Mouse (Mus musculus) ES-Bruce4 (cell line): Measurements from ENCODE around the gene Gm3448. TPM values are rescaled to one million over a fixed set of nuclear protein-coding genes. Genes with fewer than 3 reads are reported as not detected.
"Not testable (repeated sequence)": the region's sequence is repeated elsewhere in the genome, so short reads cannot be mapped to it uniquely, and the experiment has no call there.

Experiments
- H3K27ac ChIP-seq: 2 replicates; pipeline ENCODE4 v1.5.1; 2012; ENCODE audit warnings: low read length, inconsistent platforms; ENCODE audit not compliant: insufficient read depth
- H3K27me3 ChIP-seq: 2 replicates; pipeline ENCODE4 v1.6.1; 2012; ENCODE audit warnings: mild to moderate bottlenecking, low read length, inconsistent platforms; ENCODE audit not compliant: control insufficient read depth, poor library complexity, insufficient read depth, severe bottlenecking
- H3K36me3 ChIP-seq: 2 replicates; pipeline ENCODE4 v1.6.1; 2012; ENCODE audit warnings: inconsistent platforms, mild to moderate bottlenecking, low read length, moderate library complexity; ENCODE audit not compliant: control insufficient read depth, poor library complexity, insufficient read depth, severe bottlenecking
- H3K4me1 ChIP-seq: one replicate; pipeline ENCODE4 v1.8.1; 2011; ENCODE audit warnings: low read length; ENCODE audit not compliant: control insufficient read depth, insufficient read depth
- H3K4me3 ChIP-seq: 2 replicates; pipeline ENCODE4 v1.5.1; 2011; ENCODE audit warnings: low read depth, mild to moderate bottlenecking, low read length
- H3K9ac ChIP-seq: 2 replicates; pipeline ENCODE4 v1.6.1; 2012; ENCODE audit warnings: low read depth, mild to moderate bottlenecking, inconsistent platforms; ENCODE audit not compliant: poor library complexity, severe bottlenecking
- H3K9me3 ChIP-seq: replicated peaks from 2 replicates; pipeline ENCODE4 v1.6.1; 2012; ENCODE audit warnings: mild to moderate bottlenecking, low read length, inconsistent platforms; ENCODE audit not compliant: control insufficient read depth, poor library complexity, insufficient read depth, severe bottlenecking
- CTCF ChIP-seq: IDR thresholded peaks from one replicate; pipeline ENCODE4 v1.8.1; 2011; ENCODE audit warnings: low read depth, low read length
- EP300 ChIP-seq: IDR thresholded peaks from 2 replicates; pipeline ENCODE4 v1.6.1; 2011; ENCODE audit warnings: low read depth, low read length; ENCODE audit not compliant: insufficient read depth
- POLR2A ChIP-seq: IDR thresholded peaks from one replicate; pipeline ENCODE4 v1.8.1; 2011; ENCODE audit warnings: low read length; ENCODE audit not compliant: insufficient read depth
- polyA plus RNA-seq: library from polyadenylated mRNA; stranded (reverse); fragments of >200 nt; gene quantifications from 2 replicates; pipeline ENCODE4 v1.2.4, GENCODE M21; 2011; ENCODE audit warnings: low read depth; ENCODE audit not compliant: missing spikeins, insufficient read depth, insufficient read length

Gene Gm3448
- polyA plus RNA-seq, 1 experiment = 6.9 TPM

DNA sequence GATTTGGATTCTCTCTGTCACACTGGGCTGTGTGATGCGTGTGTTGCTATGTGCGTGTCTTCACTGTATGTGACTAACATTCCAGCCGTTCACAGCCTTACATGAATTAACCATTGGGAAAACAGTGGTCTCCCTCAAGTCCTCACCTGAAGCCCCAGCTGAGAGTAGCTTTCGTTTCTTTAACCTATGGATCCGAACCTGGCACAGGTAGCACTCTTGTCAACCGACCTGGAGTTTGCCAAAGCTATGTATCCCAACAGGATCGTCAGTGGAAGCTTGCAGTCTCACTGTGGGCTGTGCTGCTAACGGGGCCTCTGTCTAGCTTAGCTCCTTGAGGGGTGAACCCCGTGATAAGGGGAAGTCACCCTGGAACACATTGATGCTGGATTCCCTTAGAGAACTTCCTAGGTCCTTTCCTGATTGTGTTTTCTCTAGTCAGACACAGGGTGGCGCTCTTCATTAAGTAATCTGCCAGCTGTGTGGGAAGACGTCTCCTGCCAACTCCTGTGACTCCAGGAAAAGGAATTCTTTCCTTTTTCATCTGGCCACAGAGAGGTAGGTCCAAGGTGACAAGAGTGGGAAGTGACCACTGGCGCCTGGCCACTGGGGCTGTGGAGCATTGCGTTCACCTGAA lies 24.2 kb upstream of the Gm3448 start:
- H3K27ac ChIP-seq = no peak overlapping the region
- no peaks in the 10 kb centered on the region for H3K9me3 ChIP-seq
- H3K4me1 ChIP-seq = no peaks in the 10 kb centered on the region
- H3K4me3 ChIP-seq = no peak overlapping the region
- 0 out of 2 replicates have a peak, but pooled peaks cover 3% of the 10 kb centered on the region for H3K36me3 ChIP-seq
- no peaks in the 10 kb centered on the region for H3K27me3 ChIP-seq
- H3K9ac ChIP-seq = no peak overlapping the region
- no peak for TF ChIP-seq EP300
- TF ChIP-seq POLR2A = no peak
- peak; percentile 41 for TF ChIP-seq CTCF

DNA sequence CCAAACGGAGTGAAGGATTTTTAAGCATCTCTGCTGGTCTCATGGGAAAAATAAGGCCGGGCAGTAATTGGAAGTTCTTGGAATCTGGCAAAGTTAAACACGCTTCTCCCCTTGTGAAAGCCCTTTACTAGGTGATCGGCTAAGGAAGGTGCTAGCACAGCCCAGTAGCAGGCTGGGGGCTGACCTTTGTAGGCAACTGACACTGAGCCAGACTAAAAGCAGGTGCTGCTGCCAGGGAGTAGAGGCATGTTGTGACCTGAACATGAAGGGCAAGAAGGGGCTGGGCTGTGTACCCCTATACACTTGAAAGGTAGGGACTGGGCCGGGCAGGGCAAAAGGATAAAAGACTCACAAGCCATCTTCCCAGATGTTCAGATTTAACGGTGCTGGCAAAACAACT lies 19.0 kb upstream of the Gm3448 start:
- Histone ChIP-seq H3K36me3 (peaks cover 12% of the 10 kb centered on the region; the same call in 1 of the 2 replicates), H3K27me3 (no peaks in the 10 kb centered on the region), H3K4me3 (no peak overlapping the region), H3K9me3 (no peaks in the 10 kb centered on the region), H3K4me1 (no peaks in the 10 kb centered on the region), H3K27ac (no peak overlapping the region), H3K9ac (no peak overlapping the region)
- TF ChIP-seq POLR2A = no peak
- no peak for TF ChIP-seq CTCF
- TF ChIP-seq EP300 = no peak

DNA sequence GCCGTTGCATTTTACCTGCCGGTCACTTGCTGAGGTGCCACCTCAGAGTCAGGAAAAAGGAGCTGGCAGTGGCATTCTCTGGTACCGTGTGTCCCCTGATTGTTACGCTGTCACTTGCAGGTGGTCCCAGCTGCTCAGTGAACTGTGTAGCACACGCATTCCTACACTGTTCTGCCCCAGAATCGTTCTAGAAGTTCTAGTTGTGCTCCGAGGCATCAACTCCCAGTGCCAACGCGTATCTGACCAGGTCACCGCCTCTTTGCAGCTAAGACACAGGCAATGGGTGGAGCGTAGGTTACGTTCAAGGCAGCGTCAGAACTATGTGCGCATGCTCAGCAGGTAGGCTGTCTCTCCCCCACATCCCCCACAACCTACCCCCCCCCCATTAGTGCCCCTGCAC lies 18.3 kb upstream of the Gm3448 start:
- peaks cover 16% of the 10 kb centered on the region; the same call in 1 of the 2 replicates for H3K36me3 ChIP-seq
- H3K27me3 ChIP-seq = no peaks in the 10 kb centered on the region

DNA sequence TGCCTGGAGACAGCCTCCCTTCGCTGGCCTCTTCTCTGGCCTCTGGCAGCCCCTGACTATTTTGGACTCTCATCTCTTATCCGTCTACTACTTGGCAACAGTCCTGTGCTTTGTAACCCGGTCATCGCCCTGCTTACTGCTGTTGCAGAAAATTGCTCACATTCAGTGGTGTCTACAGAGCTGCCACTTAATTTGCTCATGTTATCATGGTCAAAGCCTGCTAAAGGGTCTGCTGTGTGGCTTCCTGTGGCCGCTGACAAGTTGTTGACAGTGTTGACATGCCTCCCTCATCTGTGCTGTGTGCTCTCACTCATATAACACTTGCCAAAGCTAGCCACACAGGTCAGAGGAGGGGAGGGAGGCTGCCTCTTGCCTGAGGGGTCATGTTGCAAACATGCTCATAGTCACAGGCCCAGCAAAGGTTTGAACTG lies 16.8 kb upstream of the Gm3448 start:
- Histone ChIP-seq H3K9me3 (0 out of 2 replicates have a peak, but pooled peaks cover 7% of the 10 kb centered on the region), H3K36me3 (peaks cover 13% of the 10 kb centered on the region; the same call in 1 of the 2 replicates), H3K9ac (no peak overlapping the region), H3K4me3 (no peak overlapping the region), H3K4me1 (no peaks in the 10 kb centered on the region), H3K27ac (no peak overlapping the region), H3K27me3 (no peaks in the 10 kb centered on the region)
- no peak for TF ChIP-seq POLR2A
- no peak for TF ChIP-seq EP300
- TF ChIP-seq CTCF = no peak

More for the DNA sequence above, 18.3 kb upstream of the Gm3448 start:
- Histone ChIP-seq H3K4me1 (no peaks in the 10 kb centered on the region), H3K9ac (no peak overlapping the region), H3K9me3 (0 out of 2 replicates have a peak, but pooled peaks cover 6% of the 10 kb centered on the region), H3K27ac (no peak overlapping the region), H3K4me3 (no peak overlapping the region)
- TF ChIP-seq CTCF (no peak), EP300 (no peak), POLR2A (no peak)

DNA sequence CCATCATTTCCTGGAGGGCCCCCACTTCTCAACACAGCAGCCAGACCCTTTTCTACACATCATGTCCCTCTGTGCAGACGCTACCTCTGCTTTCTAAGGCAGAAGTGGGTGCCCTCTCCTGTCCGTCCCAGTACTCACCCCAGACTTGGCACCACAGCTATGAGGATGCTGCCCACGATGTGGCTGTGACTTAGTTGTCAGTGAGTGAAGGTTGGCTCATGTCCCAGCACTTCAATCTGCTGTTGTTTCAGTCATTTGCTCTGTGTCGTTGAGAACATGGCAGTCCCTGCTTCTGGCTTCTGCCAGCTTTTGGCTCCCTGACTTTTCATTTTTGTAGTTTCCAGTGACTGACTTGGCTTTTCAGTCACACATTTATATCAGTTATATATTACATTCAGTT lies 14.6 kb upstream of the Gm3448 start:
- no peak overlapping the region for H3K4me3 ChIP-seq
- H3K27me3 ChIP-seq = no peaks in the 10 kb centered on the region
- peaks cover 13% of the 10 kb centered on the region; the same call in 1 of the 2 replicates for H3K36me3 ChIP-seq
- no peaks in the 10 kb centered on the region for H3K4me1 ChIP-seq
- TF ChIP-seq EP300 = no peak
- no peak for TF ChIP-seq POLR2A
- no peak for TF ChIP-seq CTCF
- H3K27ac ChIP-seq = no peak overlapping the region
- H3K9me3 ChIP-seq = 0 out of 2 replicates have a peak, but pooled peaks cover 7% of the 10 kb centered on the region
- H3K9ac ChIP-seq = no peak overlapping the region

DNA sequence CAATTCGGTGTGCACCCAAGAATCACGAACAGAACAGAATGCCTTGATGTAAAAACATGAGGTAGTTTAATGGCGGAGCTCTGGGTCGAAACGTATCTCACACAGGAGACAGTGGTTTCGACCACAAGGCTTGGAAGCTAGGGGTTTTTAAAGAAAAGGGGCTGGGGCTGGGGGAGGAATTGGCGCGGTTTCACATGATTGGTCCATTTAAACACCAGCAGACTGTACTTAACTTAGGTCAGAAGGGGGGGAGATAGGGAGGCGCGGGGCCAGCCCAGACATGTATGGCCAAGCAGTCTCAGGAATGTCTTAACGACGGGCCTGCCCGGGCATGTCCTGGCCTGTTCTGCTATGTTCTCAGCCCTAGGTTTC lies 12.5 kb upstream of the Gm3448 start:
- H3K4me1 ChIP-seq, H3K27me3 ChIP-seq: not testable (repeated sequence)

DNA sequence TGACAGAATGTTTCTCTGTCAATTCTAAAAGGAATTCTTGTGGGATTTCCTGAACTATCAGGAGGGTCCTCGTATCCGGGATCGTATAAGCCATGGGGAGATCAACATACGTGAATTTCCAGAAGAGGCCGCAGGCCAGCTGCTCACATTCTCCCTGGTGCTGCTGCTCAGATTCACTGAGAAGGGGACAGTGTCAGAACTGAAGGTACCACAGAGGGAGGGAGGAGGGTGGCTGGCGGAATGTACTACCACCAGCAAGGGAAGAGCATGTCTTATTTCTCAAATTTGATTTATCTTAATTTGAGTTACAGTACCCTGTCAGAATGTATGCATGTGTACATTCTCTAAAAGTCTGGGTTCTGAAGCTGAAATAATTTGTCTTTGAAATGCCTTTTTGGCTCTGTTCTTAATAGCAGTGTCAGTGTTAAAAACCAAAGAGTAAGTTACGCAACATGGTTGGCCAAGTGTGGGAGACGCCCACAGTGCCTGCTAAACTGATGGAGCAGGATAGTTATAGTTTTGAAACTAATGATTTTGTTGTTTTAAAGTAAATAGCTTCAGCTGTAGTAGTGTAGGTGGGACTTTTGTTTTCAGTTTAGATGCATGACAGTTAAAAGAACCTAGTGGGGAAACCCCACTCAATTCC lies 12.0 kb upstream of the Gm3448 start:
- H3K4me3 ChIP-seq, H3K9me3 ChIP-seq, H3K27me3 ChIP-seq, H3K4me1 ChIP-seq, H3K9ac ChIP-seq: not testable (repeated sequence)
- peaks cover 13% of the 10 kb centered on the region; the same call in 1 of the 2 replicates for H3K36me3 ChIP-seq
- H3K27ac ChIP-seq = 0 out of 2 replicates have a peak overlapping the region, but pooled peaks have one; percentile 24

More for the DNA sequence above, 12.5 kb upstream of the Gm3448 start:
- not testable (repeated sequence) for H3K4me3 ChIP-seq, H3K9me3 ChIP-seq, H3K9ac ChIP-seq
- Histone ChIP-seq H3K27ac (peak overlapping the region; percentile 25; the same call in 1 of the 2 replicates), H3K36me3 (peaks cover 13% of the 10 kb centered on the region; the same call in 1 of the 2 replicates)

DNA sequence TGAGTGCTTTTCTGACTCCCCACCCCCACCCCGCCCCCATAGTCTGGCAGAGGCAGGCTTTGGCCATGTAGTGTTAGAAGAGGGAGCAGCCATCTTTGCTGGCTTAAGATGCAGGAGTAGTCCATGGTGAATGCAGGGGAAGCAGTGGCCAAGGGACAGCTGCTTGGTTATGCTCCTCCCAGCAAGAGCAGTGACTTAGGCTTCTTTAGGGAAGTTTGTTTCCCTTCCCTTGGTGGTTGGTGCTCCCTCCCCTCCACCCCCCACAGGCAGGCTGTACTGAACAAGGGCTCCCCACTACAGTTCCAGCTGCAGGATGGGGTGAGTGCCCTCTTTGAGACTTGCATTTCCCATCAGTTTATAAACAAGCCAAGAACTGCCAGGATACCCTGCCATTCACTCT lies 11.4 kb upstream of the Gm3448 start:
- not testable (repeated sequence) for H3K4me3 ChIP-seq, H3K9ac ChIP-seq, H3K27me3 ChIP-seq, H3K9me3 ChIP-seq, H3K36me3 ChIP-seq, H3K4me1 ChIP-seq
- H3K27ac ChIP-seq = 0 out of 2 replicates have a peak overlapping the region, but pooled peaks have one; percentile 44
